Mouse (Mus musculus) thymus, adult 2 months (tissue): ENCODE data around the gene Hps1.

Experiments
- CTCF ChIP-seq: fragments of 200-500 bp; IDR thresholded peaks from 2 replicates; pipeline ENCODE4 v1.5.1; 2012; ENCODE audit warnings: mild to moderate bottlenecking, control low read depth, low read length, moderate library complexity, borderline replicate concordance; ENCODE audit not compliant: control insufficient read depth, poor library complexity, insufficient read depth; ENCODE audit errors: extremely low read depth
- POLR2A ChIP-seq: fragments of 200-500 bp; IDR thresholded peaks from 2 replicates; pipeline ENCODE4 v1.6.1; 2012; ENCODE audit warnings: mild to moderate bottlenecking, low read length, control low read depth, moderate library complexity; ENCODE audit not compliant: control insufficient read depth, poor library complexity, insufficient read depth; ENCODE audit errors: extremely low read depth

GRCm38 (mm10) chr19:42741884-42742283 is 37.9 kb downstream of the Hps1 start:
- TF ChIP-seq CTCF: no peak
- TF ChIP-seq POLR2A: no peak
